Mouse (Mus musculus) brain, embryonic 14.5 days (tissue): Measurements from ENCODE around the gene Eepd1.

Experiments used
- CTCF ChIP-seq: fragments of 200-500 bp; IDR thresholded peaks from 2 replicates; pipeline ENCODE4 v1.5.1; 2012; ENCODE audit warnings: inconsistent platforms, mild to moderate bottlenecking, moderate library complexity, borderline replicate concordance; ENCODE audit not compliant: insufficient read depth, insufficient read length; ENCODE audit errors: extremely low read depth
- POLR2A ChIP-seq: fragments of 200-500 bp; IDR thresholded peaks from 2 replicates; pipeline ENCODE4 v1.6.1; 2012; ENCODE audit warnings: mild to moderate bottlenecking, inconsistent platforms, borderline replicate concordance; ENCODE audit not compliant: poor library complexity, insufficient read depth, insufficient read length, severe bottlenecking; ENCODE audit errors: extremely low read depth

- TF ChIP-seq CTCF (no peak), POLR2A (no peak)
Observed at GRCm38 (mm10) chr9:25510572-25510971, 29.2 kb downstream of the Eepd1 start.
